19 mouse cellular contexts compared by ENCODE assay signal in genomic region chr8:81773305-81773965, GRCm38 (mm10).
DNase-seq lines count a peak whose midpoint lies in the region; ATAC-seq and TF ChIP-seq lines count a peak whose summit lies in the region.
"Had no signal": no experiment of that assay in that cellular context is flagged by ENCODE, and none has a peak within 500 bp of the region (broad histone marks: within the 10 kb centered on the region; RNA-seq: fewer than 3 reads in every experiment).

No protein-coding gene starts in this region.

- TF ChIP-seq RAD21 in MEL (IDR thresholded peaks at IDR 0.05; ENCODE audit: low read depth, low read length): no peak

- peak overlapping the region; percentile 64 for H3K9ac ChIP-seq in MEL (ENCODE audit: control insufficient read depth, low read depth, low read length, poor library complexity, severe bottlenecking)
- H3K9ac ChIP-seq in liver, postnatal 0 days (replicated peaks): no peak overlapping the region
- H3K9ac ChIP-seq: hindbrain, embryonic 15.5 days had no signal

- peaks cover 0 to 69% of the 10 kb centered on the region in 2 experiments; a peak in 2 of 4 replicates for H3K36me3 ChIP-seq in MEL (ENCODE audit: control insufficient read depth in 1 of 2, insufficient read depth in 2 of 2, low read length in 2 of 2)
- H3K36me3 ChIP-seq in liver, postnatal 0 days (replicated peaks; ENCODE audit: insufficient read depth, low read length): no peaks in the 10 kb centered on the region
- H3K36me3 ChIP-seq: hindbrain, embryonic 15.5 days had no signal

- peak; percentile 89 to 93 for TF ChIP-seq EP300 in MEL (IDR thresholded peaks at IDR 0.05; ENCODE audit: low read depth in 1 of 2, low read length in 2 of 2)
- no peak for TF ChIP-seq EP300 in liver, postnatal 0 days (IDR thresholded peaks at IDR 0.05; ENCODE audit: low read depth)

- WGBS in liver, postnatal 0 days (ENCODE audit: insufficient replicate concordance): 39% methylated on average over 9 of the region's 9 CpGs
- WGBS in cerebellum, adult 2 months: 73% methylated on average over 9 of the region's 9 CpGs

- H3K4me3 ChIP-seq in MEL (ENCODE audit: control insufficient read depth in 1 of 2, insufficient read depth in 1 of 2, low read depth in 2 of 2, low read length in 2 of 2): peak overlapping the region; percentile 10 to 31; a peak in 3 of 4 replicates
- H3K4me3 ChIP-seq in liver, postnatal 0 days (ENCODE audit: low read depth, low read length): no peak overlapping the region
- no peak overlapping the region for H3K4me3 ChIP-seq in cerebellum, adult 2 months (replicated peaks; ENCODE audit: insufficient read depth, low read depth, low read length)
- H3K4me3 ChIP-seq: gastrocnemius, adult 2 months; heart, adult 2 months; hindbrain, embryonic 15.5 days had no signal

- no peak for TF ChIP-seq CTCF in MEL (IDR thresholded peaks at IDR 0.05 in 2 of 3, conservative IDR thresholded peaks at IDR 0.05 in 1 of 3; ENCODE audit: control insufficient read depth in 1 of 3, insufficient read depth in 1 of 3, low read depth in 2 of 3, low read length in 3 of 3, poor library complexity in 1 of 3, severe bottlenecking in 1 of 3)
- no peak for TF ChIP-seq CTCF in liver, postnatal 0 days (IDR thresholded peaks at IDR 0.05; ENCODE audit: low read depth)
- no peak for TF ChIP-seq CTCF in cerebellum, adult 2 months (IDR thresholded peaks at IDR 0.05; ENCODE audit: borderline replicate concordance, insufficient read depth, low read depth, low read length)

- no peaks in the 10 kb centered on the region for H3K27me3 ChIP-seq in MEL (ENCODE audit: control insufficient read depth in 1 of 2, insufficient read depth in 2 of 2, low read length in 2 of 2)
- no peaks in the 10 kb centered on the region for H3K27me3 ChIP-seq in liver, postnatal 0 days (ENCODE audit: insufficient read depth, low read length)
- H3K27me3 ChIP-seq in cerebellum, adult 2 months (ENCODE audit: control insufficient read depth, insufficient read depth, low read length): no peaks in the 10 kb centered on the region; the same call in 1 of the 2 replicates
- H3K27me3 ChIP-seq: hindbrain, embryonic 15.5 days had no signal

- peaks cover 23% of the 10 kb centered on the region for H3K79me2 ChIP-seq in MEL (ENCODE audit: control insufficient read depth, insufficient read depth, low read length, poor library complexity)

- DNase-seq in 416B (ENCODE audit: low read depth) (peak; percentile 51), MEL (ENCODE audit: low read depth, low spot score) (peak; percentile 91)
- peak; percentile 78 for DNase-seq in induced T-regulatory cell, adult 2 months (ENCODE audit: low read depth)
- DNase-seq in liver, postnatal 0 days: no peak
- DNase-seq in cerebellum, adult 2 months: no peak
- no peak for DNase-seq in thymus, adult 18-20 months
- DNase-seq in adrenal gland, postnatal 25 days: no peak
- DNase-seq in B cell, adult 2 months: no peak
- DNase-seq: cerebellum, adult 9-10 months; gastrocnemius, adult 2 months; heart, adult 2 months; heart, postnatal 10 days; kidney, adult 18-20 months; kidney, postnatal 36 days; retina, postnatal 1 day; thymus, postnatal 4 days had no signal

- peak overlapping the region; percentile 98 for H3K27ac ChIP-seq in MEL (ENCODE audit: control insufficient read depth, low read depth, low read length)
- H3K27ac ChIP-seq in liver, postnatal 0 days (ENCODE audit: low read depth): peak overlapping the region; percentile 44
- H3K27ac ChIP-seq in cerebellum, adult 2 months (ENCODE audit: insufficient read depth, low read length): no peak overlapping the region
- H3K27ac ChIP-seq: gastrocnemius, adult 2 months; heart, adult 2 months; hindbrain, embryonic 15.5 days; macrophage had no signal

- no peak; a peak in 1 of 4 replicates for TF ChIP-seq POLR2A in MEL (IDR thresholded peaks at IDR 0.05; ENCODE audit: control insufficient read depth in 1 of 2, insufficient read depth in 1 of 2, low read depth in 1 of 2, low read length in 2 of 2, poor library complexity in 1 of 2)
- TF ChIP-seq POLR2A in cerebellum, adult 2 months (IDR thresholded peaks at IDR 0.05; ENCODE audit: borderline replicate concordance, insufficient read depth, low read length): no peak

- H3K4me2 ChIP-seq in liver, postnatal 0 days (ENCODE audit: low read depth, low read length): peak overlapping the region; percentile 50
- H3K4me2 ChIP-seq: hindbrain, embryonic 15.5 days had no signal

- no peaks in the 10 kb centered on the region for H3K9me3 ChIP-seq in MEL (replicated peaks; ENCODE audit: insufficient read depth, low read length)
- no peaks in the 10 kb centered on the region for H3K9me3 ChIP-seq in liver, postnatal 0 days (ENCODE audit: low read length)
- H3K9me3 ChIP-seq: hindbrain, embryonic 15.5 days had no signal

- peak; percentile 62 for ATAC-seq in liver, postnatal 0 days
- ATAC-seq: forebrain, embryonic 16.5 days had no signal

- H3K4me1 ChIP-seq in MEL (ENCODE audit: control insufficient read depth in 1 of 2, insufficient read depth in 2 of 2, low read length in 2 of 2): peaks cover 46 to 52% of the 10 kb centered on the region in 2 experiments
- H3K4me1 ChIP-seq in liver, postnatal 0 days (ENCODE audit: insufficient read depth): peaks cover 7% of the 10 kb centered on the region
- H3K4me1 ChIP-seq in cerebellum, adult 2 months (ENCODE audit: control insufficient read depth, insufficient read depth, low read length): no peaks in the 10 kb centered on the region
- H3K4me1 ChIP-seq: hindbrain, embryonic 15.5 days had no signal

TF ChIP-seq in MEL, 35 proteins besides CTCF, POLR2A, EP300 and RAD21:
- TF ChIP-seq TCF12 (IDR thresholded peaks at IDR 0.05; ENCODE audit: low read depth, low read length): peak; percentile 90
- no peak for TF ChIP-seq ZC3H11A (IDR thresholded peaks at IDR 0.05; ENCODE audit: low read depth, low read length)
- no peak for TF ChIP-seq MEF2A (IDR thresholded peaks at IDR 0.05; ENCODE audit: extremely low read depth, insufficient replicate concordance, low read depth, low read length, poor library complexity, severe bottlenecking)
- TF ChIP-seq SIN3A (IDR thresholded peaks at IDR 0.05; ENCODE audit: low read length): peak; percentile 89; the same call in 1 of the 2 replicates
- TF ChIP-seq SMC3 (IDR thresholded peaks at IDR 0.05; ENCODE audit: low read depth, low read length): no peak
- 0 out of 2 replicates have a peak, but pooled peaks have one; percentile 33 for TF ChIP-seq HCFC1 (IDR thresholded peaks at IDR 0.05; ENCODE audit: low read depth, low read length)
- no peak for TF ChIP-seq E2F4 (IDR thresholded peaks at IDR 0.05; ENCODE audit: borderline replicate concordance, low read depth, low read length)
- peak; percentile 32; the same call in 1 of the 2 replicates for TF ChIP-seq POLR2AphosphoS2 (IDR thresholded peaks at IDR 0.05; ENCODE audit: low read length)
- 0 out of 2 replicates have a peak, but pooled peaks have one; percentile 17 for TF ChIP-seq MAZ (IDR thresholded peaks at IDR 0.05; ENCODE audit: low read depth, low read length)
- no peak for TF ChIP-seq GABPA (IDR thresholded peaks at IDR 0.05; ENCODE audit: low read depth, low read length)
- no peak; the same call in 1 of the 2 replicates for TF ChIP-seq KAT2A (conservative IDR thresholded peaks at IDR 0.05; ENCODE audit: low read depth, low read length)
- no peak for TF ChIP-seq ZMIZ1 (IDR thresholded peaks at IDR 0.05; ENCODE audit: low read depth, low read length)
- TF ChIP-seq CHD1 (IDR thresholded peaks at IDR 0.05; ENCODE audit: low read depth, low read length): peak; percentile 68; the same call in 1 of the 2 replicates
- no peak; the same call in 1 of the 2 replicates for TF ChIP-seq USF1 (IDR thresholded peaks at IDR 0.05; ENCODE audit: low read depth, low read length)
- TF ChIP-seq MYB (IDR thresholded peaks at IDR 0.05; ENCODE audit: low read depth, low read length): peak; percentile 84
- no peak for TF ChIP-seq JUND (IDR thresholded peaks at IDR 0.05; ENCODE audit: low read depth, low read length)
- TF ChIP-seq ETS1 (IDR thresholded peaks at IDR 0.05; ENCODE audit: low read depth, low read length): peak; percentile 91
- no peak; the same call in 1 of the 2 replicates for TF ChIP-seq CHD2 (IDR thresholded peaks at IDR 0.05; ENCODE audit: low read length)
- no peak for TF ChIP-seq USF2 (IDR thresholded peaks at IDR 0.05; ENCODE audit: borderline replicate concordance in 1 of 2, insufficient read depth in 1 of 2, low read depth in 1 of 2, low read length in 2 of 2)
- peak; percentile 81 for TF ChIP-seq MAX (IDR thresholded peaks at IDR 0.05; ENCODE audit: low read length)
- no peak for TF ChIP-seq ELF1 (IDR thresholded peaks at IDR 0.05; ENCODE audit: low read depth, low read length)
- TF ChIP-seq ZKSCAN1 (IDR thresholded peaks at IDR 0.05; ENCODE audit: low read depth, low read length): no peak
- TF ChIP-seq TAL1 (IDR thresholded peaks at IDR 0.05; ENCODE audit: low read length): peak; percentile 78
- peak; percentile 92 for TF ChIP-seq GATA1 (IDR thresholded peaks at IDR 0.05; ENCODE audit: low read depth, low read length)
- peak; percentile 98 for TF ChIP-seq BHLHE40 (IDR thresholded peaks at IDR 0.05; ENCODE audit: borderline replicate concordance, low read depth, low read length)
- no peak for TF ChIP-seq UBTF (IDR thresholded peaks at IDR 0.05; ENCODE audit: borderline replicate concordance, insufficient read depth, low read depth, low read length)
- TF ChIP-seq NRF1 (IDR thresholded peaks at IDR 0.05; ENCODE audit: insufficient read depth, low read depth, low read length, poor library complexity, severe bottlenecking): no peak
- TF ChIP-seq MXI1 (IDR thresholded peaks at IDR 0.05; ENCODE audit: low read depth, low read length): peak; percentile 77; the same call in 1 of the 2 replicates
- TF ChIP-seq RCOR1 (IDR thresholded peaks at IDR 0.05; ENCODE audit: low read depth, low read length): peak; percentile 80; the same call in 1 of the 2 replicates
- TF ChIP-seq TBP (IDR thresholded peaks at IDR 0.05; ENCODE audit: low read depth, low read length): peak; percentile 6; the same call in 1 of the 2 replicates
- no peak for TF ChIP-seq POLR2AphosphoS5 (IDR thresholded peaks at IDR 0.05; ENCODE audit: borderline replicate concordance, low read depth, low read length)
- TF ChIP-seq NELFE (IDR thresholded peaks at IDR 0.05; ENCODE audit: low read depth, low read length): 0 out of 2 replicates have a peak, but pooled peaks have one; percentile 31
- TF ChIP-seq ZNF384 (IDR thresholded peaks at IDR 0.05; ENCODE audit: low read depth, low read length): peak; percentile 93
- TF ChIP-seq MYC (IDR thresholded peaks at IDR 0.05; ENCODE audit: low read depth, low read length): peak; percentile 80; the same call in 1 of the 2 replicates
- 0 out of 2 replicates have a peak, but pooled peaks have one; percentile 29 for TF ChIP-seq MAFK (IDR thresholded peaks at IDR 0.05; ENCODE audit: borderline replicate concordance, low read depth, low read length)
TF ChIP-seq in MEL: peak in this region for 19.

Comparison
In these comparisons a context has a peak if more than half of its experiments do, and no peak if none do; other contexts are left out.
1. DNase-seq: peak in 416B (single experiment), MEL (single experiment) and induced T-regulatory cell, adult 2 months (single experiment); none in liver, postnatal 0 days (single experiment), cerebellum, adult 2 months (0 of 2), thymus, adult 18-20 months (0 of 2), adrenal gland, postnatal 25 days (single experiment) and B cell, adult 2 months (0 of 2).
2. H3K4me3 ChIP-seq: peak in MEL (2 of 2); none in liver, postnatal 0 days (single experiment) and cerebellum, adult 2 months (single experiment).